Mouse (Mus musculus) forebrain, embryonic 14.5 days (tissue): ENCODE measurements around the gene Mlip. TPM values are rescaled to one million over a fixed set of nuclear protein-coding genes. Genes with fewer than 3 reads are reported as not detected.
A peak's percentile ranks its signal among the peaks of the same experiment; 100 is the strongest.

Experiments
- ATAC-seq: fragments of 200-750 bp; cut with Nextera tagmentation; 2 replicates; pipeline ENCODE4 v1.8.0; 2017; ENCODE audit warnings: mild to moderate bottlenecking, moderate library complexity
- DNase-seq: peaks from one replicate; pipeline ENCODE4 v3.0.0-alpha.2; 2015; ENCODE audit warnings: low spot score
- H3K27ac ChIP-seq: fragments of 300-500 bp; sonication (generic); 2 replicates; pipeline ENCODE4 v1.5.1; 2014; ENCODE audit warnings: low read depth, mild to moderate bottlenecking, control low read depth, low read length, moderate library complexity
- H3K27me3 ChIP-seq: fragments of 300-500 bp; sonication (generic); replicated peaks from 2 replicates; pipeline ENCODE4 v1.6.1; 2014; ENCODE audit warnings: low read length, control low read depth, mixed read lengths; ENCODE audit not compliant: control insufficient read depth, insufficient read depth
- H3K36me3 ChIP-seq: fragments of 300-500 bp; sonication (generic); 2 replicates; pipeline ENCODE4 v1.6.1; 2014; ENCODE audit warnings: low read length, control low read depth; ENCODE audit not compliant: control insufficient read depth, insufficient read depth
- H3K4me1 ChIP-seq: fragments of 300-500 bp; sonication (generic); 2 replicates; pipeline ENCODE4 v1.6.1; 2014; ENCODE audit warnings: antibody characterized with exemption, low read length, control low read depth; ENCODE audit not compliant: control insufficient read depth, insufficient read depth
- H3K4me2 ChIP-seq: fragments of 300-500 bp; sonication (generic); 2 replicates; pipeline ENCODE4 v1.6.1; 2014; ENCODE audit warnings: mild to moderate bottlenecking, control low read depth, low read length
- H3K4me3 ChIP-seq: fragments of 300-500 bp; sonication (generic); 2 replicates; pipeline ENCODE4 v1.5.1; 2014; ENCODE audit warnings: low read depth, low read length, control low read depth
- H3K9ac ChIP-seq: fragments of 300-500 bp; sonication (generic); 2 replicates; pipeline ENCODE4 v1.6.1; 2014; ENCODE audit warnings: mild to moderate bottlenecking, low read length, control low read depth, moderate library complexity
- H3K9me3 ChIP-seq: fragments of 300-500 bp; sonication (generic); replicated peaks from 2 replicates; pipeline ENCODE4 v1.6.1; 2016; ENCODE audit warnings: low read length, control low read depth, mixed read lengths; ENCODE audit not compliant: control insufficient read depth
- WGBS: fragments of 180-500 bp; shearing (Covaris S2); extraction: QIAGEN DNeasy Blood & Tissue Kit; methylation state at CpG from one replicate; pipeline ENCODE4 v1.1.7; 2014; 5-methylcytosine and 5-hydroxymethylcytosine counted together
- polyA plus RNA-seq: library from polyadenylated mRNA; unstranded; fragments of >200 nt; fragmentation: Nextera tagmentation; extraction: Ambion mirVana; gene quantifications from 2 replicates; pipeline ENCODE4 v1.2.1, GENCODE M21; 2014

Mlip gene
- polyA plus RNA-seq, 1 experiment from 2014 or later = 1.3 TPM

GRCm38 (mm10) chr9:77251511-77252112 lies 101.2 kb downstream of the Mlip start:
- Histone ChIP-seq H3K27ac (no peak overlapping the region), H3K4me2 (no peak overlapping the region), H3K4me1 (no peaks in the 10 kb centered on the region; the same call in 1 of the 2 replicates), H3K9ac (no peak overlapping the region), H3K27me3 (no peaks in the 10 kb centered on the region), H3K36me3 (no peaks in the 10 kb centered on the region), H3K9me3 (no peaks in the 10 kb centered on the region), H3K4me3 (no peak overlapping the region)
- peak; percentile 55; the same call in 1 of the 2 replicates for ATAC-seq
- WGBS = 72% methylated on average over 16 of the region's 18 CpGs
- DNase-seq = peak; percentile 3

- H3K4me1 ChIP-seq = no peaks in the 10 kb centered on the region
- H3K36me3 ChIP-seq = no peaks in the 10 kb centered on the region
- H3K4me2 ChIP-seq = no peak overlapping the region
- H3K9me3 ChIP-seq = no peaks in the 10 kb centered on the region
- WGBS = 81% methylated on average over 1 of the region's 1 CpGs
- no peak overlapping the region for H3K27ac ChIP-seq
- no peaks in the 10 kb centered on the region for H3K27me3 ChIP-seq
- ATAC-seq (no peak), DNase-seq (no peak)
- H3K9ac ChIP-seq = no peak overlapping the region
- no peak overlapping the region for H3K4me3 ChIP-seq
These were observed 154.5 kb downstream of the Mlip start for GRCm38 (mm10) chr9:77198250-77198649.

- no peak for DNase-seq
- no peak for ATAC-seq
- no peaks in the 10 kb centered on the region for H3K36me3 ChIP-seq
- H3K4me2 ChIP-seq = no peak overlapping the region
- no peaks in the 10 kb centered on the region for H3K27me3 ChIP-seq
- H3K9ac ChIP-seq = no peak overlapping the region
- no peak overlapping the region for H3K4me3 ChIP-seq
- no peak overlapping the region for H3K27ac ChIP-seq
- H3K9me3 ChIP-seq = no peaks in the 10 kb centered on the region
- 93% methylated on average over 3 of the region's 3 CpGs for WGBS
- H3K4me1 ChIP-seq = no peaks in the 10 kb centered on the region
These were observed 173.3 kb downstream of the Mlip start for GRCm38 (mm10) chr9:77179486-77179885.

- DNase-seq = no peak
These were observed 176.9 kb downstream of the Mlip start for GRCm38 (mm10) chr9:77175870-77176269.

GRCm38 (mm10) chr9:77172044-77172443 lies 180.7 kb downstream of the Mlip start:
- Histone ChIP-seq H3K4me3 (no peak overlapping the region), H3K27ac (no peak overlapping the region), H3K9ac (no peak overlapping the region), H3K4me2 (no peak overlapping the region), H3K36me3 (no peaks in the 10 kb centered on the region), H3K27me3 (no peaks in the 10 kb centered on the region), H3K4me1 (no peaks in the 10 kb centered on the region), H3K9me3 (no peaks in the 10 kb centered on the region)
- peak; percentile 26; the same call in 1 of the 2 replicates for ATAC-seq
- peak; percentile 1 for DNase-seq
- WGBS = 55% methylated on average over 5 of the region's 5 CpGs

More at GRCm38 (mm10) chr9:77175870-77176269, 176.9 kb downstream of the Mlip start:
- H3K9ac ChIP-seq = no peak overlapping the region
- no peak overlapping the region for H3K4me2 ChIP-seq
- H3K27ac ChIP-seq = no peak overlapping the region
- ATAC-seq = no peak
- no peak overlapping the region for H3K4me3 ChIP-seq
- H3K27me3 ChIP-seq = no peaks in the 10 kb centered on the region
- WGBS = 79% methylated on average over 3 of the region's 3 CpGs
- no peaks in the 10 kb centered on the region for H3K4me1 ChIP-seq
- H3K9me3 ChIP-seq = no peaks in the 10 kb centered on the region
- H3K36me3 ChIP-seq = no peaks in the 10 kb centered on the region

GRCm38 (mm10) chr9:77165877-77166276 lies 186.9 kb downstream of the Mlip start:
- Histone ChIP-seq H3K9ac (no peak overlapping the region), H3K36me3 (no peaks in the 10 kb centered on the region), H3K4me1 (no peaks in the 10 kb centered on the region), H3K9me3 (no peaks in the 10 kb centered on the region), H3K27me3 (no peaks in the 10 kb centered on the region), H3K4me2 (no peak overlapping the region), H3K4me3 (no peak overlapping the region), H3K27ac (no peak overlapping the region)
- DNase-seq = peak; percentile 8
- ATAC-seq = no peak
- 84% methylated on average over 6 of the region's 6 CpGs for WGBS

GRCm38 (mm10) chr9:77161764-77162163 lies 191.0 kb downstream of the Mlip start:
- H3K27ac ChIP-seq = no peak overlapping the region
- no peak overlapping the region for H3K4me3 ChIP-seq
- H3K4me1 ChIP-seq = no peaks in the 10 kb centered on the region
- H3K9me3 ChIP-seq = no peaks in the 10 kb centered on the region
- 40% methylated on average over 5 of the region's 5 CpGs for WGBS
- no peaks in the 10 kb centered on the region for H3K27me3 ChIP-seq
- H3K4me2 ChIP-seq = no peak overlapping the region
- no peaks in the 10 kb centered on the region for H3K36me3 ChIP-seq
- DNase-seq (no peak), ATAC-seq (no peak)
- H3K9ac ChIP-seq = no peak overlapping the region

- no peak overlapping the region for H3K4me3 ChIP-seq
- ATAC-seq (no peak), DNase-seq (no peak)
- no peak overlapping the region for H3K4me2 ChIP-seq
- 85% methylated on average over 4 of the region's 4 CpGs for WGBS
- H3K27me3 ChIP-seq = no peaks in the 10 kb centered on the region
- no peaks in the 10 kb centered on the region for H3K36me3 ChIP-seq
- H3K9me3 ChIP-seq = no peaks in the 10 kb centered on the region
- H3K4me1 ChIP-seq = no peaks in the 10 kb centered on the region
- no peak overlapping the region for H3K9ac ChIP-seq
- no peak overlapping the region for H3K27ac ChIP-seq
These were observed 192.4 kb downstream of the Mlip start for GRCm38 (mm10) chr9:77160277-77160926.

GRCm38 (mm10) chr9:77148518-77149257 lies 204.1 kb downstream of the Mlip start:
- H3K27ac ChIP-seq = no peak overlapping the region
- WGBS = 93% methylated on average over 3 of the region's 3 CpGs
- DNase-seq = no peak
- no peak overlapping the region for H3K4me2 ChIP-seq
- H3K9me3 ChIP-seq = no peaks in the 10 kb centered on the region
- ATAC-seq = no peak
- no peak overlapping the region for H3K4me3 ChIP-seq
- H3K36me3 ChIP-seq = no peaks in the 10 kb centered on the region
- H3K4me1 ChIP-seq = no peaks in the 10 kb centered on the region
- no peak overlapping the region for H3K9ac ChIP-seq
- no peaks in the 10 kb centered on the region for H3K27me3 ChIP-seq
